Mouse (Mus musculus): ENCODE measurements at regions not wholly inside any gene's neighbourhood (a gene's known extent, or its start where the extent isn't known, plus 50 kb on each side); places are given as distances from the start of the nearest gene placed in this dataset.

DNA sequence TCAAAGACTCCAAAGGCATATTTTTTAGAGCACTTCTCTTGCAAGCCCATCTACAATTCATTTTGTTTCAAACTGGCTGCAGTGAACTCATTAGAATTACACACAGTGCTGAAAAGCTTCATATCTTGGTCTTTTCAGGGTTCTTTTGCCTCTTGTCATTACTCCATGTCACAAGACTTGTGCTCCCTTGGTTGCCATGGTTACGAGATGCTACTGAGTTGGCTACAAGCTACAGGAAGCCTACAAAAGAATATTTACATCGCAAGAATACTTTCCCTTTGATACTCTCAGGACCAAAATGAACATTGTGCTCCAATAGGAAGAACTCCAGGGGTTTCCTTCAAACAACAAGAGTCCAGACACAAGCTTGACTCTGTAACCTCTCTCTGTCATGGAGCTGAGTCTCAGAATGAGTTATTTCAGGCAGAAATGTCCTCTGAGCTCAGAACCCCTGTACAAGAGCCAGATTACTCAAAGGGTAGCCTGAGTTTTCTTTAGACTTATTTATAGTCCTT lies 545.2 kb upstream of the Adamts9 start:
- peak; percentile 17 for DNase-seq

- DNase-seq, result no peak
Observed at GRCm38 (mm10) chr6:93478521-93478920, 535.2 kb upstream of the Adamts9 start.

DNA sequence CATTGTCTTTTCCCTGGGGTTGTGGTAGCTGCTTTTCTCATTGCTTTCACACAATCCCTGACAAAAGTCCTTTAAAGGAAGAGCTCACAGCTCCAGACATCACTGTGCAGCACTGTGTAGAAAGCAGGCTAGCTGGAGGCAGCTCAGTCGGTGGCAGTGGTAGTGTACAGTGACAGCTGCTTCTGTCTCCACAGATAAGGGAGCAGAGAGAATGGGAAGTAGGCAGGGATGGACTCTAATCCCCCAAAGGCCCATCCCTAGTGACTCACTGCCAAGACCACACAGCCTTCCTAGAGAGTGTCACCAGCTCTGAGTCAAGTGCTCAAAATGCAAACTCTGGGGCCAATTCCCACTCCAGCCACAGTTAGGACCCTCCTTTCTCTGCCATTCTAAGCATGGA lies 531.7 kb upstream of the Adamts9 start:
- DNase-seq, result no peak

- no peak for DNase-seq
Observed at GRCm38 (mm10) chr6:93467867-93468266, 524.6 kb upstream of the Adamts9 start.

- no peak for DNase-seq
Observed at GRCm38 (mm10) chr6:93462861-93463260, 519.6 kb upstream of the Adamts9 start.

DNA sequence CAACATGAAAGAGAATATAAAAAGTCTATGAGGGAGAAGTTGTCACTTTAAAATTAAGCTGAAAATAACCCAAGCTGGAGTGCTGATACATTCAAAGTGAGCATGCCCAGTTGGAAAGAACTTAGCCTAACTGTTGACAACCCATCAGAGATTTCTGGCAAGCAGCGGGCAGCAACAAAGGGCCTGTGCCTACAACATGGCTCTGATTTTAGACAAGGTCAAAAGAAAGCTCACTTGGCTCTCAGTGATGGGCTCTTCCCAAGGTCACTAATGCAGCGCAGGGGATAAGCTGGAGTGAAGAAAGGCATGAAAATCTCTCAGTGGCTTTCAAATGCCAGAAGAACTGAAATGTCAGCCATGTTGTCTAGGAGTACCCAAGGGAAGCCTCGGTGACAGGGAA lies 518.1 kb upstream of the Adamts9 start:
- peak; percentile 25 for DNase-seq

- DNase-seq, result no peak
Observed at GRCm38 (mm10) chr6:93457613-93458012, 514.3 kb upstream of the Adamts9 start.

GRCm38 (mm10) chr6:93456383-93457033 lies 513.2 kb upstream of the Adamts9 start:
- DNase-seq, result no peak

- peak; percentile 51 for DNase-seq
Observed at GRCm38 (mm10) chr6:93445568-93445967, 502.3 kb upstream of the Adamts9 start.

- DNase-seq, result peak; percentile 25
Observed at GRCm38 (mm10) chr6:93445124-93445523, 501.8 kb upstream of the Adamts9 start.

GRCm38 (mm10) chr6:93443766-93444557 lies 500.7 kb upstream of the Adamts9 start:
- DNase-seq, result peak; percentile 12

DNA sequence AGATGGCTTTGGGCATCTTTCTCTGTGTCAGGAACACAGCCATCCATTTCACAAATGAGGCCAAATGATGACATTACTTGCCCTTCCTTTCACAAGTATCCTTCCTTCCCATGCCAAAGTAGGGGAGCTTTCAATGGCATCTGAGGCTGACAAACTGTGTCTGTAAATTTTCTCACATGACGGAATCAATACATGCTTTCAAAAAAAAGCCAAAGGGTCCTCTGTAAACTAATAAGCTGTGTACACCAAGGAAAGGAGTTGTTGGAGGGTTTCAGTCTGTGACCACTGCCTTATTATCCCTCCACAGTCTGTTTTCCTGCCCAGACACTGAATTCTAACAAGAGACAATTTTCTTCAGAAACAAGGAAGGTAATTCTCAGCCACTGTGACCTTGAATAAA lies 490.2 kb upstream of the Adamts9 start:
- no peak for DNase-seq

- DNase-seq, result no peak
Observed at GRCm38 (mm10) chr6:93426141-93426540, 482.8 kb upstream of the Adamts9 start.

- DNase-seq, result no peak
Observed at GRCm38 (mm10) chr6:93422906-93423305, 479.6 kb upstream of the Adamts9 start.

- no peak for DNase-seq
Observed at GRCm38 (mm10) chr6:93422253-93422652, 479.0 kb upstream of the Adamts9 start.

DNA sequence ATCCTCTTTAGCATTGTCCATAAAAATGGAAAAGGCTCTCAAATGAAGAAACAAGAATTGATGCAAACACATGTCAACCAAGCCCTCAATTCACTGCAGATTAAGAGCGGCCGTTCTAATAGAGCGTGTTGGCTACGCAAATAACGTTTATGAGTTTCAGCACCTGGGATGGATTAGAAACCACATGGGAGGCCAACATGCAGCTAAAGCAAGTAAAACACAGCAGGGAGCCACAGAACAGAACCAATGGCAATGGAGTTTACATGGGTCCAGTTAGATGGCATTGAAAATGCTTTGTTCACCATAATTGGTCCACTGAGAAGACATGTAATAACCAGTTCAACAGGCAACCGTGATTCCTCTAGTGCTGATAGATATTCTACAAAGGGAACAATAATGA lies 474.3 kb upstream of the Adamts9 start:
- DNase-seq, result no peak

GRCm38 (mm10) chr6:93416006-93416405 lies 472.7 kb upstream of the Adamts9 start:
- DNase-seq, result no peak

DNA sequence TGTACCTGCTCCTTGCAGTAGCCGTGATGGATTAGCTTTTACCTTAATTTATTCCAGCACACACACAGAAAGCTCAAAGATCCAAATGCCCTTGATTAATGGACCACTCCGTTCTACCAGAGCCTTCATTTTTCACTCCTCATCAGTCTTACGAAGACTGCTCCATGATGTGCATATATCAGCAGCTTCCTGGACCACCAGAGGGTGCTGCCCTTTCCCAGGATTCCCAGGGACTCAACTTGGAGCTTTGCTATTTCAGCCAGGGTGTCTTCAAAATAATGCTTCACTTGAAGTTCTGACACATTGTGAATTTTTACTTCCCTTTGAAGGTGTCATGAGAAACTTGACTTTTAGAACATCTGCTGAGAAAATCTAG lies 467.8 kb upstream of the Adamts9 start:
- no peak for DNase-seq

DNA sequence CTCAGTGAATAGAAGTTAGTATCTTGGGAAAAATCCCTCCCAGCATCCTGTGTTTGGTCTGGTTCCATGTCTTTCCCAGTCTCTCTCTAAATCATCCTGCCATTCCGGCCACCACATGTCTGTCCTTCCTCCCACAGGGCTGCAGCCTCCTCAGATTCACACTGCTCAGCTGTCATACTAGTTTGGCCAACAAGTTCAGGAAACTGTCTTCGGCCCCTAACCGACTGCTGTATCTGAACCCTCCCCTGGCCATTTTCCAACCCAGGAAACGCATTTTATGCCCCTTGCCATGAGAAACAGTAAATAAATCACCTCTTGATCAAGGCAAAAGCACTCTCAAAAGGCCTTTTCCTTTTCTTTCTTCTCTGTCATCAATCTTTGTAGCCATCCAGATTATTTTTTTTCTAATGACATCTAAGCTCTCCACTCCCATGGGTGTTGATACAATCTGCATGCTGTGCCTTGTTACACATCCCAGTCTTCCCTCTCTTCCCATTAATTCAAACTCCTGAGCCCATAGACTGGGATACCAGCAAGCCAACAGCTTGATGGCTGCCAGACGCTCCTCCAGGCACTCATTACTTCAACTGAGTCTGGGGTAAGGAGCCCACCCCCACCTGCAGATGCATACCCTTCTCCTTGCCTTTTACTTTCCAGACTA lies 467.3 kb upstream of the Adamts9 start:
- DNase-seq, result no peak

DNA sequence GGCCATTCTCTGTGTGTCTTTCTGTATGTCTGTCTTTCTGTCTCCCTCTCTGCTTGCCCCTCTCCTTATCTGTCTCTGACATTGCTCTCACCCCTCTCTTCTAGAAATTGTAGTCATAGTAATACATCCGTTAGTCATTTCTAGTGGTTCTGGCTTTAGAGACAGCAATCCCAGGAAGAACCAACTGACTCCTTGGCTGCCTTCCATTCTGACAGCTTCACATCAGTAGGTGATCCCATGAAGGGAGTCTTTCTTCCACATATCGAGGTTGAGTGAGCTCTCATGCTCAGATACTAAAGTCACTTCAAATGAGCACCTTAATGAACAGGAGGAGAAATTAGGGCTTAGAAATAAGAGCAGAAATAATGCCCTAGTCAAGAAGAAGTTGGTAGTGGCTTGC lies 455.3 kb upstream of the Adamts9 start:
- DNase-seq, result no peak

GRCm38 (mm10) chr6:93397074-93397473 lies 453.8 kb upstream of the Adamts9 start:
- no peak for DNase-seq

- DNase-seq, result peak; percentile 14
Observed at GRCm38 (mm10) chr6:93395952-93396351, 452.7 kb upstream of the Adamts9 start.

DNA sequence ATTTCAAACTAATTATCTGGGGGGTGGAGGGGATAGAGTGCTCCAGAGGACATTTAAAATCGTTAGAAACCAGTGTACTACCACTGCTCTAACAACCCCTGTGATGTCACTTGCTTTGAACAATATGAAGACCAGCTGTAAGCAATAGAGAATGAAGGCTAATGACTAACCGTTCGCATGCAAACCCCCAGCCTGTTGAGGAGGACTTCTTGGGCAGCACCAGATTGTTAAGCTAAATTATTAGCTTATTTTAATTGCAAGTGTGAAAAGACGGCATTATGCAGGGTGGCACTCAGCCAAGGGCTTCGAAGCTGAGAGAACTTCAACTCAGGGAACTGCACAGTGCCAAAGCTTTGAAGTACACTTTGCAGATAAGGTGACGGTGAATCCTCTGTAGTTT lies 452.0 kb upstream of the Adamts9 start:
- no peak for DNase-seq
